Mouse (Mus musculus) heart, postnatal 14 days (tissue): ENCODE measurements around the gene Rasgrp2. TPM values are rescaled to one million over a fixed set of nuclear protein-coding genes. Genes with fewer than 3 reads are reported as not detected.

Experiments
- DNase-seq, 2 experiments: peaks; one replicate each; pipeline ENCODE4 v3.0.0; 2021 to 2022
- intact Hi-C: fragments of 180-260 bp; cut with DNase I; formaldehyde crosslinking; loops from one replicate; pipeline ENCODE4 v1.15.1; 2025
- total RNA-seq, 2 experiments: library from RNA; stranded (reverse); gene quantifications; 2 replicates each; pipeline ENCODE4 v1.2.3; 2021

Gene Rasgrp2
- total RNA-seq, 2 experiments from 2014 or later: 66.6 to 70.7 TPM

DNA sequence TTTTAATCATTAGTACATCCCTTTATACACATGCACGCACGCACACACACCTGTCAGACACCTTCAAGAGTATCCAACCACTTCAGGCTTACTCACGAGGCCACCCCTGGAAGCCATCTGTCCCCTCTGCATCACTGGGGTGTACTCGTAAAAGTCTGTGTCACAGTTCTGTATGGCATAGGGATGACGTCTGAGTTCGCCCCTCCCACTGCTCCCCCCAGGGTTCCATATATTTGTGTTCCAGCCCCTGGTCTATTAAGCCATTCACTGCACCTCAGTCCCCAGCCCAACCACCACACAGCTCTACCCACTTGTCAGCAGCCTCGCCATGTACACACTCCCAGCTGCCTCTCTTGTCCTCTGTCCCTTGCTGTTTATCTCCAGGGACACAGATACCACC, 22.9 kb downstream of the Rasgrp2 start:
- no peak for DNase-seq
- intact Hi-C loops: no loop called here

DNA sequence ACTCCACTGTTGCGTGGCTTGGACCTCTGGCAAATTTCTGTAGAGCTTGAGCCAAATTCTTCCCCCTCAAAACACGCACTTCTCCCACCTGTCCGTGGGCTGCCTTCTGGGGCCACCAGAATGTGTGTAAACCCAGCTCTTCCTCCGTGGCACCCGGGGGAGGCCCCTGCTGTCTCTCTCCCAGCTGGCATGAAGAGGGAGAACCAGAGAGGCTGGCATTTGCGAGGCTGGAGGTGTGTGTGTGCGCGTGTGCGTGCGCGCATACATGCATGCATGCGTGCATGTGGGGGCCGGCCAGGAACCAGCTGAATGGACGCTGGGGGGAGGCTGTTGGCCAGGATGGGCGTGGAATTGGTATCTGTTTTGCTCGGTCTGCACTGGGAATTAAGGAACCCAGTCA, 24.1 kb downstream of the Rasgrp2 start:
- DNase-seq: no peak
- intact Hi-C loops: no loop called here

DNA sequence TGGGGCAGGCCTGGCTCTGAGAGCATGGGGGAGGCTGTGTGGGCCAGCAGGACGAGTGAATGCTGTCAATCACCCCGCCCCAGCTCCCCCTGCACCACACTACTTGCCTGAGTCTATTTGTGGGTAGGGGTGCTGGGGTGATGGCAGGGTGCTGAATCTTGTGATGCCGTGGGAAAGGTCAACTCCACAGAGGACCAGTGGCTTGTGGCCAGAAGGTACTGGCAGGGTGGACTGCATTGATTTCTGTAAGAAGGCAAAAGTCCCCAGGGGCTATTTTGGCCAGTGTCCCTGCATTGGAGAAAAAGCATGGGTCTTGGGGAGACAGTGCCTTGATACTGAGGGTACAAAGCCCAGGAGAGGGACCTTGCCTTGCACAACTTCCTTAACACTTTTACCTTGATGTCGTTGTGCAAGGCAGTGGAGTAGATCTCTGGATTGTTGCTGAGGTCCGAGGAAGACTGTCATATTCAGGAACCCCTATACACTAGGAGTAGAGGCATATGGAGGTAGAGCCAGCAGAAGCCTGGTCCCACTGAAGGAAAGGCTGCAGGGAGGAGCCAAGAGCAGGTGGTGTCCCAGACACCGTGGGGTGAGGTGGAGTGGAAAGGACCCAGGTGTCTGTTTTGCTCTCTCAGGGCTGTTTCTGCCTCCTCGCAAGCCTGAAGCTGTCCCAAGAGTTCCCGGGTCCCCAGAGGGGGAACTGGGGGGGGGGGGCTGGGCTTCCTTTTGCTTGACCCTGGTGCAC, 25.2 kb downstream of the Rasgrp2 start:
- no peak for DNase-seq
- intact Hi-C loops: no loop called here

DNA sequence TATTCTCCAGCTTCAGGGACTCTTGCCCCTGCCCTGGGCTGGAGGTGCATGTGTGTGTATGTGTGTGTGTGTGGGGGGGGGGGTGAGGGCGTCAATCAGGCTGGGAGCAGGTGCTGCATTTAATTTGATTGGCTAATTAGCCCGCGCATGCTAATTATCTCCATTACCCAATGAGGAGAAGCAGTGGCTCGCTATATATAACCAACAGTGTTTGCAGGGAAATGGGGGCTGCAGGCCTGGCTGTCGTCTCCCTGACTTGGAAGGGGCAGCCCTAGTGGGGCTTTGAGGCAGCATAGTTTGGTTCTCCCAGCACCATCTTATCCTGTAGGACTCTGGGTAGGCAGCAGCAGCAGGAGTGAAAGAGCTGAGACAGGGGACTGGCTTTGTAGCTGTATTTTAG, 26.5 kb downstream of the Rasgrp2 start:
- intact Hi-C loops: no loop called here
- DNase-seq: no peak

DNA sequence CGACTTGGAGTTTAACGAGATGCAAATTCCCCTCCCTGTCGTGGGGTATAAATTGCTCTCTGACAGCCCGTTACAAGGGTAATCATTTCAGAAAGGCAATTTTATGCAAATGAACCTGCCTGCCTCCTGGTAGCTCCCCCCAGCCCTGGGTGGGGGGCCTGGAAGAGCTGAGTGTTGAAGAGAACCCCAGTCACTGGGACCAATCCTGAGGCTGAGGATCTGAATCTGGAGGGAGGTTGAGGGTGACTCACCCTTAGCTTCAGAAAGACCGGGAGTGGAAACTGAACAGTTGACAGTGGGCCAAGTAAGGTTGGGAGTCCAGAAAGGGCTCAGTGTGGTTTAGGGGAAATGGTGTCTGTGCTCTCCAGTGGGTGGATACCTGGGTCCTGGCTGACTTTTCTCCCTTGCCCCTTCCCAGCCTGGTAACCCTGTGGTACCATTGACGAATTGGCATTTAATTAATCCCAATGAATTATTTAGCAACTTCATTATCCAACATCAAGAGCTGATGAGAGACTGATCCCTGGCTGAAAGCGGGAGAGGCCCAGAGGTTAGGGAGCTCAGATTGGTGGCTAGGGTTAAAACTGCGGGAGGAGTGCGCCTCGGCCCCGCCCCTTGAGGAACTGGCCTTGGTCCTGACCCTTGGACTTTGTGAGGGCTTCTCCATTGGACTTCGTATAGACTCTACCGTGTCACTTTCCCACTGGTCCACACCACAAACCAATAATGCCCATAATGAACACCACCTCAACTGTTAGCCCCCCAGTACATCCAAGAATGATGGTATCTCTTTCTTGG, 27.8 kb downstream of the Rasgrp2 start:
- peak; percentile 54 to 70 for DNase-seq
- intact Hi-C loops: no loop called here

DNA sequence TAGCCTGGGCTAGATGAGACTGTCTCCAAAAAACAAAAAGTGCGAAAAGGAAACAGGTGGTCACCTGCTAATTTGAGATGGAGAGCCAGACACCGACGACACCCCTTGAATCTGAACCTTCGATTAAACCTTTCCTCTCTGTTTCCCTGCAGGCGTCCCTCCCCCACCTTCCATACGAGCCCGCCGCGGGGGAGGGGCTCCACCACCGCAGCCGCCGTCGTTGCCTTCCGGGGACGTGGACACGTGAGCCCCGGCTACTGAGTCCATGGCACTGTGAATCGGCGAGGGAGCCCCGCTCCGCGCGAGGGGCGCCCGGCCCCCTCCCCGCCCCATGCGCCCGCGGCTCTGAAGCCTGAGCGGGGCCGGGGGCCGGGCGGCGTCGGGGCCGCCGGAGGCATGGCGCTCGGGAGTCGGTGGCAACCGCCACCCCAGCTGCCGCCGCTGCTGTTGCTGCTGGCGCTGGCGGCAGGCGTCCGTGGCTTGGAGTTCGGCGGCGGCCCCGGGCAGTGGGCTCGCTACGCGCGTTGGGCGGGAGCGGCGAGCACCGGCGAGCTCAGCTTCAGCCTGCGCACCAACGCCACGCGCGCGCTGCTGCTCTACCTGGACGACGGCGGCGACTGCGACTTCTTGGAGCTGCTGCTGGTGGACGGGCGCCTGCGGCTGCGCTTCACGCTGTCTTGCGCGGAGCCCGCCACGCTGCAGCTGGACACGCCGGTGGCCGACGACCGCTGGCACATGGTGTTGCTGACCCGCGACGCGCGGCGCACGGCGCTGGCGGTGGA, 28.7 kb downstream of the Rasgrp2 start:
- peak; percentile 55 to 59 for DNase-seq

DNA sequence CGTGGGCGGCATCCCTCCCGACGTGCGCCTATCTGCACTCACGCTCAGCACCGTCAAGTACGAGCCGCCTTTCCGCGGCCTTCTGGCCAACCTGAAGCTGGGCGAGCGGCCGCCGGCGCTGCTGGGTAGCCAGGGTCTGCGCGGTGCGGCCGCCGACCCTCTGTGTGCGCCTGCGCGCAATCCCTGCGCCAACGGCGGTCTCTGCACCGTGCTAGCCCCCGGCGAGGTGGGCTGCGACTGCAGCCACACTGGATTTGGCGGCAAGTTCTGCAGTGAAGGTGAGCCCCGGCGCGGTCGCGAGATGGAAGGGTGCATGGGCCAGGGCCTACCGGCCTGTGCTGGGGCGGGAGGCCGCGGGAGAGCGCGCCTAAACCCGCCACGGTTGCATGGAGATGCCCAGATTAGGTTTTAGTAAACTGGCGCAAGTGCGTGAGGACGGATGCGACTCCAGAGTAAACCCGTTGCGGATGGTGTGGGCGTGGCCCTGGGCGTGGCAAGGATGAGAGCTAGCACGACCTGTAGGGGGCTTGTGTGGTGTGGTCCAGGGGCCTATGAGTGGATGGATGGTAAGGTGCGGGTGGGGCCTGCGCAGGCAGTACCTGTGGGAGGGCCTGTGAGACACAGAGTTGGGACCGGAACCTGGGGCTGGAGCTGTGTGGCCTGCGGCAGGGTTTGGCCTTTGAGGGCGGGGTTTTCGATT, 29.5 kb downstream of the Rasgrp2 start:
- DNase-seq: no peak
- intact Hi-C loops: no loop called here

More for the DNA sequence above, 28.7 kb downstream of the Rasgrp2 start:
- intact Hi-C loops: no loop called here

DNA sequence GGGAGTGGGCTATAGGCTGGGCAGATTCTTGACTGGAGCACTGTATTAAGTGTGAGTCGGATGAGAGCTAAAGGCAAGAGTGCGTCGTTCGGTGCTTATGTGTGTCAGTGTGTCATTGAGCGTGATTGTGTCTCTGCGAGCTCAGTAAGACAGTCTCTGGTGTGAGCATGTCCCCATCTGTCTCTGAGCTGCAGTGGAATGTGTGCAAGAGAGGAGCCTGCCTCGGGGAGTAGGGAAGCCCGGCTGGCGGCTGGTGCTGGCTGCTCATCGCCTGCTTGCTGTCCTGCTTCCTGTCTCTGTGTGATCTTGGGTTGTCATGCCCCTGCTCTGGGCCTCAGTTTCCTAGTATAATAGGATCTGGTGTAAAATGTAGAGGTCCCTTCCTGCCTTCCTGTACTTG, 43.9 kb downstream of the Rasgrp2 start:
- intact Hi-C loops: no loop called here
- DNase-seq: no peak

DNA sequence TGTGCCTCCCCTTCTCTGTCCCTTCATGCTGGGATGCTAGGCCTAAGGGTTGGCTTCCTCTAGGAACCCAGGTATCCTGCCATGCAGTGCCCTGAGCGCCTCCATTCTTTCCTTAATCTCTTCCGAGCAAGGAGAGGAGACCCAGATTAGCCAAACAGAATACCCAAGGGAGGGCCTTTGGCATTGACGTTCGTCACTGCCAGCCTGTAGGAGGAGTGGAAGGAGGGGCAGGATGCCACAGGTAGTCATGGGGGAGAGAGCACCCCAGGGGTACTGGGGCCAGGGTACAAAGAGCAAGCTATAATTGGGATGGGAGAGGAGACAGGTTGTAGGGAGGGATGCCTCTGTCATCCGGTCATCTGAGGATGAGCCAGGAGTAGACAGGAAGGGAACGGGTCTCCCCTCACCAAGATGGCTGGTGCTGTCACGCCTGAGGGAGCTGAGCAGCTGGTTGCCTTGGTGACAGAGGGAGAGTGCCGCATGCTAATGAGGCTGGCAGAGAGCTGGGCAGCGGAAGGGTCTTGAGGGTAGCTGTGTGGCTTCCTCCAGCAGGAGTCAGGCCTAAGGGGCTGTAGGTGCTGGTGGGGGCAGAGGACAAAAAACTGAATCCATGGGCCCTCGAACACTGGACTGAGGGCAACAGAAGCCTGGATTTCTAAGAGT, 46.8 kb downstream of the Rasgrp2 start:
- intact Hi-C loops: no loop called here
- DNase-seq: no peak

DNA sequence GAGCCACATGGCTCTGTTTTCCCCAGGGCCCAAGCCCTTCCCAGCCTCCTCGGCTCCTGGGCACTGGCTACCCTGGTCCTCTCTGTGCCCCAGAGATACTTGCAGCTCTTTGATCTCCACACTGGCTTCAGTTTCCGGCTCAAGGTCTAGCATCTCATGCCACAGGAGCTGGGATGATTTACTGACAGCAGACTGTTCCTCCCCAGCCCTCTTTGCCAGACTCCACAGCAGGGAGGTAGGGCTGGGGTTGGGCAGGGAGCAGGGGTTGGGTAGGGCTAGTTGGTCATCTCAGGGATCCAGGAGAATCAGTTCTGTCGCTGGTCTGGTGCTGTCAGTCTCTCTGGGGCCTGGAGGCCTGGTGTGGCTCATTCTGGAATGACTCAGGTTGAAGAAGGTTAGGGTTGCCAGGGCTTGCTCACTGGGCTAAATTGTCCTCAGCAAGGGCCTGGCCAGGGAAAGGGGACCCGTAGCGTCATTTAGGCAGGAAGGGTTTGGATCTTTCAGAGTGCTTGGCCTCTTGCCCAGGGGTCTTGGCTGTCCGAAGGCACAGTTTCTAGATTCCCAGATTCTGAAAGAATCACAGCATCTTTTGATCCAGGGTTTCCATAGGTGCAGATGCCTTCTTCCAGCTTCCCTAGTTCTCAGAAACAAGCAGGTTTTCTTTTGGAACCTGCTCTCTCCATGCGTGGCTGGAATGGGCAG, 47.7 kb downstream of the Rasgrp2 start:
- no peak for DNase-seq
- intact Hi-C loops: no loop called here

DNA sequence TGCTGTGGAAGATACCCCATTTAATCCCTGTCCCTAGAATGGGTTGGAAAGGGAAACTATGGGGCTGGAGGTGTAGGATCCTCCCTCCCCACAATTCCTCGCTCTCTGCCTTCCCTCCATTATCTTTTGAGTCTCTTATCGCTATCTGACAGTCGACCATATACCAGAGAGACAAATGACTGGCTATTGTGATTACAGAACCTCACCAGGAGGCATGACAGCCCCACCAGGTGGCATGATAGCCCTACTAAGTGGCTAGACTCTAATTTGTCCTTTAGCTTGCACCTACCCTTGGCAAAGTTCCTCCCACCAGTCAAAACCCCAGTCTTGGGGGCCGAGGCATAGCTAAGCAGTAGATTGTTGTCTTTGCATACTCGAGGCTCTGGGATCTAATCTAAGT, 49.6 kb downstream of the Rasgrp2 start:
- no peak for DNase-seq
- intact Hi-C loops: no loop called here

DNA sequence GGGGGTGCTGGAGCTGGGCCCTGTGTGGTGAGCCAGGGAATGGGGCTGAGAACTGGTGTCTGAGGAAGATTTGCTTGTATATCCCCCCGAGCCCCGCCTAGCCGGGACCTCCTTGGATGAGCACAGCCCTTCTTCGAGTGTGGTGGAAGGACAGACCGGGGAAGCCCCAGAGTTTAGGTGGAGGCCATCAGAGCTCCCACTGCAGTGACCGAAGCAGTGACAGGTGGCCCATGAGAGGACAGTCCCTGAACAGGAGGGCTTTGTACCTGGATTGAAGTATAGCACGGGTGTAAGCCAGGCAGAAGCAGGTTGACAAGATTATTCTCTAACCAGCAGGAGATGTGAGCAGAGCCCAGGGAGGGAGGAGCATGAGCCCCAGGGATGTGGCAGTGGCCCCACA, 50.7 kb downstream of the Rasgrp2 start:
- DNase-seq: no peak
- intact Hi-C loops: no loop called here

DNA sequence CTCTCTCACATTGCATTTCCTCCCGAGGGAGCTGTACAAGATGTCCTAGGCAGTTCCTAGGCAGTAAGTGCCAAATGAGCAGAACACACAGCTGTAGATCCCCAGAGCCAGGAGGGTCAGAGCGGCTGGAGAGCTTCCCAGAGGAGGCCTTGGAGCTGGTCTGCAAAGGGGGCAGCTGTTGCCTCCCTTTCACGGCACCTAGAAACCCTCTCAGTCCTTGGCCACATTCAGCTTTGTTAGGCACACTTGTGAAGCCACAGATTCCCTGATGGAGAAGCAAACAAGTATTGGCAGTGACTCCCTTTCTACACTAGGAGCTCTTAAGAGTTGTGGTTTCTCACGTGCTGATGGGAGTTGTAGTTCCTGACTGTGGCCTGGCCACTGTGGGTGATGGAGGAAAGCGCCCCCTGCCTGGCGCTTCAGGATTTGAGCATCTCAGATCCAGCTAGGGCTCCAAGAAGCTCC, 52.9 kb downstream of the Rasgrp2 start:
- intact Hi-C loops: loop anchor here (1.0 to 2.0 kb wide), 3 partner anchors 34 to 75 kb away; partner anchors contain the start of gene Nrxn2
- DNase-seq: peak; percentile 80 to 84

DNA sequence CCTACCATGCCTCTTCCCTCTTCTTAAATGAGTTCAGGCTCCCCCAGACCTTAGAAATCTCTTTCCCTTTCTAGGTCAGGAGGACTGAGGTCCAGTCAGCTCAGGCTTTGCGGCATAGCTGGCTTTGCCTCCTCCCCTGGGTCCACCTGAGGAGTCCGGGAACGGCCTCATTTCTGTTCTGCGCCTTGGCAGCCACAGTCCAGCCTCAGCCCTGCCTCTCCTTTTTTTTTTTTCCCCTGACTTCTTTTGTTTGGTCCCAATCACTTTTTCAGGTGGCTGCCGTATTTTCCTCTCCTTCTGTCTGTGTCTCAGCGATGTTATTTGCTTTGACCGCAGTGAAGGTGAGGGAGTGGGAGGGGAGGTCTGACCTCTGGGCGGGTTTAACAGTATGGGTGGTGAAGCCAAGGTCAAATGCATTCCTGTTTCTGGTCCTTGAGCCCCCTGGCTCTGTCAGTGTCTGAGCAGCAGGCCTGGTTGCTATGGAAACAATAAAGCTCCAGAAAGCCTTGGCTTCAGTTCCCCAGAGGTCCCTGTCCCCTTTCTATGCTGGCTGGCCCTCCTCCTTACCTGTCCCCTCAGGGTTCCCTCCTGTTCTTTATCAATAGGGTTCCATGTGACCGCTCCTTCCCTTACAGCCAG, 53.7 kb downstream of the Rasgrp2 start:
- DNase-seq: no peak
- intact Hi-C loops: loop anchor here (1.0 to 2.0 kb wide), 3 partner anchors 34 to 76 kb away; partner anchors contain the start of gene Nrxn2

DNA sequence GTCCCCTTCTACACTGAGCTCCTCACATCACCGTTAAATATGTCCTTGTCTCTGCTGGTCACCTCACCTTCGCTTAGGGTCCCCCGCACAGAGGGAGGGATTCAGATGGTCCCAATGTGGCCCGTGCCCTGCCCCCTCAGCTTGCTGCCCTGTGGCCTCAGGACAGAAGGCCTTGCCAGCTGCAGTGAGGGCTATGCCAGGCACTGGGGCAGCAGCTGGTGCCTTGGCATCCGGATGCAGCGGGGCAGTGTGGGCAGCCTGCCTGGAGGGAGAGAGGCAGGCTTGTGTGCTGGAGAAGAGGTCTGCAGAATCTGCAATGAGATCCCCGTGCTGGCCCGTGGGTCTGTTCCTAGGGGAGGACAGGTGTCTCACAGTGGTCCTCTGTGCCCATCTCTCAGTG, 54.2 kb downstream of the Rasgrp2 start:
- DNase-seq: no peak

DNA sequence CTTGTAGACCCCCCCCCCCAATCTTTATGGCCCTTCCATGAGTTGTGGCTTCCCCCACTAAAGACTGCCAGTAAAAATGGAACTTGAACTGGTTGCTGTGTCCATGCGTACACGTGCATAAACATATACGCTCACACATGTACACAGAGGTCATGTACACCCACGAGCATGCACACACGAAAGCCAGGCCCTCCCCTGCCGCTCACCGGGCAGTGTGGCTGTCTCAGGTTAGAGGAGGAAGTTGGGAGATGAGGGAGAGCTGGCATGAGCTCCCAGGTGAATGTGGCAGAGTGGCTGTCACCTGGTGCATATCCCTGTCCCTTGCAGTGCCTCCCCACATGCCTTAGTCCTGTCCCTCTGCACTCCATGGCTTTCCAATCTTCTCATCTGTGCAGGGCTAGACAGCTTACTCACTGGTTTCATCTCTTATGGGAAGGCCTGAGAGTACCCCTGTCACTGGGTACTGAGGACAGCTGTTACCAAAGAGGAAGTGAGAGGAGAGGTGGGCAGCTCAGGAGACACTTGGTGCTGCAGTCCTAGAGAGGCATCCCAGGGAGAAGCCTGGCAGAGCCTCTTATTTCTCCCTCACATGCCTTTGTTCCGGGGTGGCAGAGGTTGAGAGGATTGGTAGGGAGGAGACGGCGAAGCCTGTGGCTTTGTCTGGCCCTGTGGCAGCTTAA, 55.0 kb downstream of the Rasgrp2 start:
- DNase-seq: no peak
- intact Hi-C loops: no loop called here

More for the DNA sequence above, 54.2 kb downstream of the Rasgrp2 start:
- intact Hi-C loops: loop anchor here (2.0 kb wide), 2 partner anchors 53 to 77 kb away; no protein-coding TSS in a partner anchor

DNA sequence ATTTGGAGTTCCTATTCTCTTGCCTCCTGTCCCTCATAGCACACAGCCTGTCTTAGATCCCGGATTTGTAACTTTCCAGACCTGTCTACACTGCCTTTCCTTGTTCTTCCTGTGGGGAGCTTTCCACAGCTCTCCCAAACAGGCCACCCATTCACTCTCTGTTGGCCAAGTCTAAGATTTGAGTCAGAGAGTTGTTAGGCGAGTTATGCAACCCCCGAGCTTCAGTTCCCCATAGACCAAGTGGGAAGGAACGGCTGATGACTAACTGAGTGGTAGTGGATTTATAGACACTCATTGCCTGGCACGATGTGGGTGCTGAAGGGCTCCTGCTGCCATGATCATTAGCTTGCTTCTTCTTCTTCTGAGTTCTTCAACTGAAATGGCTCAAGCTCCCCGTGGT, 60.4 kb downstream of the Rasgrp2 start:
- no peak for DNase-seq
- intact Hi-C loops: no loop called here

DNA sequence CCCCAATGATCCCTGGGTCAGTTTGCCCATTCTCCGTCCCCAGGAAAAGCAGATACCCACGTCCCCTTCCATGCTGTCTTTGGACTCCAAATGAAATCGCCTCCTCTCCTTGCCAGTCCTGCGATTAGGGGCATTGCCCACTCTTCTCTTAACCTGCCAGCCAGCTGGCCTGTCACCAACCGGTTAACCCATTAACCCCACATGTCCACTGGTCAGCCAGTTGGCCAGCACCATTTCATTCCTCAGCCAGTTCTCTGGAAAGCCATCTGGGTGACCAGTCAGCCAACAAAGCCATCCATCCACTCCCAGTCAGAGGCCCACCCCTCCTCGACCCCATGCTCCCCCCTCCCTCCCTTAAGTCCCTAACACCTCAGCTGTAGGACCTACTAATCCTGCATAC, 63.7 kb downstream of the Rasgrp2 start:
- DNase-seq: no peak
- intact Hi-C loops: no loop called here
